Mouse (Mus musculus): ENCODE measurements at regions not wholly inside any gene's neighbourhood (a gene's known extent, or its start where the extent isn't known, plus 50 kb on each side); places are given as distances from the start of the nearest gene placed in this dataset.
A peak's percentile ranks its signal among the peaks of the same experiment; 100 is the strongest.

DNA sequence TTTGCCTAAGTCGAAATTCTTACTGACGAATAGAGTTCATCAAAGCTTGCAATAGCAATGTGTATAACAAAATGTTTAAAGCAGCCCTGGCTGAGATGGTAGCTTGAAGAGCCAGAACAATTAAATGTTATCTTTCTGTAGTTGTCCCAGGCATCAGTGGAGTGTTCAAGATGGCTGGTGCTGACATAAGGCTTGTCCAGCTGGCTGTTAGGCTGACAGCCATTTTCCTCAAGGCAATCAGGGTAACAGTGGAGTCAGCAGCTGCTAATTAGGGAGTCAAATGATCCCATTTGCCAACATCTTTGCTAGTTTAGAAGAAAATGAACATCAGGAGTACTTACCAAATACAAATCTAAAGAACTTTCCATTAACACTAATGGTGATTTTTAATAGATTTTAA lies 936.3 kb downstream of the Nsun3 start:
- Histone ChIP-seq H3K27ac (no peak overlapping the region), H3K9me3 (replicated peaks) (no peaks in the 10 kb centered on the region), H3K9ac (no peak overlapping the region), H3K36me3 (ENCODE audit: poor library complexity, severe bottlenecking) (no peaks in the 10 kb centered on the region), H3K4me1 (no peaks in the 10 kb centered on the region), H3K4me3 (no peak overlapping the region), H3K4me2 (no peak overlapping the region), H3K27me3 (no peaks in the 10 kb centered on the region)
- WGBS, result 83% methylated on average over 2 of the region's 2 CpGs
- peak; percentile 86 for ATAC-seq
